Comparison of ENCODE assay signal across 8 mouse cellular contexts in the genomic region with DNA sequence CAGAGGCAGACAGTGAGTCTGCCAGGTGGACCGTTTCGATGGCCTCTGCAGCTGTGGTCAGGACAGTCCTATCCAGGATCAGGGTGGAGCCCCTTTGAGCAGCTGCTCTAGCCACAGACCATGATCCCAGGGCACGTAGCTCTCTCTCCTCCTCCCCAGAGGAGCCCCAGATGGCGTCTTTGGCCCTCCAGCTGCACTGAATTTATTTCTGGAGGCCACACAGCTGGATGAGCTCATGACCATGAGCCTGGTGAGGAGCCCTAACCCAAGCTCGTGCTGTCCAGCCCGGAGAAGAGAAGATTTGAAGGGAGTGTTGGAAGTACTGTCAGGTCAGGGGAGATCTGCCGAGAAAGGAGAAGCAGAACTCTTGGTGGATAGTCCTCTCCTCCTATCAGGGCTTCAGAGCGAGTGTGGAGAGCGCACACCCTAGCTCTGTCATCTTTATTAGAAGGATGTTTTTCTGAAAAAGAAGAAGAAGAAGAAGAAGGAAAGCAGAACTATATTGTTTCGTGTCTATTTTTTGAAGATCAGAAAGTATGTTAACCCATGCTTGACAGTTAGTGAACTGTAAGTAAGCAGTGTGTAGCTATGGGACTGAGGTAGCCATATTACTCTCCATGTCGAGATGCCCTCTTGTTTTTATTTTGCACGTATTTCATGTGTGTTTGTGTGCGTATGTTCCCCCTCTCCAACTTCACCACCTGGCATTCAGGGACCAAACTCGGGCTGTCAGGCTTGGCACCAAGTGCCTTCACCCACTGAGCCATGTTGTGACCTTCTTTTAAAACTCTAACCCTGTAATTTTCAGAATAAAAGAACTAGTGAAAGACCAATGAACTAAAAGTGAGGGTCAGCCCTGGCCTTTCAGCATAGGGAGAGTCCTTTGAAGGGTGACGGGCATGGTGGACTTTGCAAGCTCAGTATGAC. TPM values are rescaled to one million over a fixed set of nuclear protein-coding genes. Genes with fewer than 3 reads are reported as not detected.
A peak's percentile ranks its signal among the peaks of the same experiment; 100 is the strongest.
DNase-seq lines count a peak whose midpoint lies in the region; ATAC-seq and TF ChIP-seq lines count a peak whose summit lies in the region.

No protein-coding gene starts in this region.

- no peak for TF ChIP-seq POLR2A in liver, adult 2 months (IDR thresholded peaks at IDR 0.05; ENCODE audit: extremely low read depth, insufficient read depth, low read length)

- H3K79me2 ChIP-seq in liver, adult 2 months (ENCODE audit: control insufficient read depth, insufficient read depth, low read length): no peaks in the 10 kb centered on the region

- no peaks in the 10 kb centered on the region for H3K9me3 ChIP-seq in liver, embryonic 11.5 days (ENCODE audit: control insufficient read depth, low read length)
- H3K9me3 ChIP-seq in liver, embryonic 16.5 days (replicated peaks; ENCODE audit: control insufficient read depth, low read length): no peaks in the 10 kb centered on the region
- H3K9me3 ChIP-seq in hindbrain, embryonic 11.5 days (ENCODE audit: control insufficient read depth, low read length): no peaks in the 10 kb centered on the region

- ATAC-seq in liver, embryonic 11.5 days (replicated peaks; ENCODE audit: low FRiP score): no peak
- no peak for ATAC-seq in liver, embryonic 16.5 days (ENCODE audit: low read depth)
- no peak for ATAC-seq in hindbrain, embryonic 11.5 days (ENCODE audit: low FRiP score)
- no peak for ATAC-seq in activated CD4-positive, CD25-positive, alpha-beta regulatory T cell, adult 4 months

- H3K9ac ChIP-seq in liver, adult 2 months (ENCODE audit: low read depth, low read length): no peak overlapping the region
- no peak overlapping the region for H3K9ac ChIP-seq in liver, embryonic 11.5 days (ENCODE audit: low read depth, low read length)
- H3K9ac ChIP-seq in liver, embryonic 16.5 days (ENCODE audit: low read depth, low read length): no peak overlapping the region
- H3K9ac ChIP-seq in hindbrain, embryonic 11.5 days (ENCODE audit: low read depth, low read length): no peak overlapping the region

- H3K4me3 ChIP-seq in liver, adult 2 months (ENCODE audit: insufficient read depth, low read depth, low read length): no peak overlapping the region
- H3K4me3 ChIP-seq in liver, embryonic 11.5 days (ENCODE audit: low read depth, low read length): no peak overlapping the region
- H3K4me3 ChIP-seq in liver, embryonic 16.5 days (ENCODE audit: low read depth, low read length): no peak overlapping the region
- H3K4me3 ChIP-seq in hindbrain, embryonic 11.5 days (ENCODE audit: low read depth, low read length): no peak overlapping the region

- WGBS in liver, adult 2 months: 77% methylated on average over 15 of the region's 15 CpGs
- WGBS in liver, embryonic 11.5 days: 68% methylated on average over 15 of the region's 15 CpGs
- WGBS in liver, embryonic 16.5 days (ENCODE audit: insufficient replicate concordance): 55% methylated on average over 15 of the region's 15 CpGs
- 81% methylated on average over 15 of the region's 15 CpGs for WGBS in hindbrain, embryonic 11.5 days

- no peak overlapping the region for H3K4me2 ChIP-seq in liver, embryonic 11.5 days
- H3K4me2 ChIP-seq in liver, embryonic 16.5 days (ENCODE audit: low read depth, low read length): no peak overlapping the region
- no peak overlapping the region for H3K4me2 ChIP-seq in hindbrain, embryonic 11.5 days (replicated peaks; ENCODE audit: low read depth, low read length)

- H3K27ac ChIP-seq in liver, adult 2 months (replicated peaks; ENCODE audit: insufficient read depth, low read depth, low read length): no peak overlapping the region
- no peak overlapping the region for H3K27ac ChIP-seq in liver, embryonic 11.5 days (ENCODE audit: low read depth, low read length)
- H3K27ac ChIP-seq in liver, embryonic 16.5 days (ENCODE audit: low read length): peak overlapping the region; percentile 41
- no peak overlapping the region for H3K27ac ChIP-seq in hindbrain, embryonic 11.5 days (ENCODE audit: low read depth, low read length)

- no peaks in the 10 kb centered on the region for H3K36me3 ChIP-seq in liver, adult 2 months (ENCODE audit: control insufficient read depth, insufficient read depth, low read length)
- peaks cover 2% of the 10 kb centered on the region; the same call in 1 of the 2 replicates for H3K36me3 ChIP-seq in liver, embryonic 11.5 days (ENCODE audit: control insufficient read depth, insufficient read depth, low read length)
- H3K36me3 ChIP-seq in liver, embryonic 16.5 days (ENCODE audit: control insufficient read depth, insufficient read depth): no peaks in the 10 kb centered on the region
- no peaks in the 10 kb centered on the region for H3K36me3 ChIP-seq in hindbrain, embryonic 11.5 days (ENCODE audit: control insufficient read depth, insufficient read depth, low read length)

- H3K4me1 ChIP-seq in liver, adult 2 months (ENCODE audit: control insufficient read depth, insufficient read depth, low read length): no peaks in the 10 kb centered on the region
- peaks cover 8% of the 10 kb centered on the region; the same call in 1 of the 2 replicates for H3K4me1 ChIP-seq in liver, embryonic 11.5 days (replicated peaks; ENCODE audit: control insufficient read depth, insufficient read depth, low read length)
- H3K4me1 ChIP-seq in liver, embryonic 16.5 days (ENCODE audit: control insufficient read depth, low read depth, low read length): peaks cover 20% of the 10 kb centered on the region
- no peaks in the 10 kb centered on the region for H3K4me1 ChIP-seq in hindbrain, embryonic 11.5 days (replicated peaks; ENCODE audit: control insufficient read depth, insufficient read depth, low read length)

- peak; percentile 6 for DNase-seq in liver, adult 2 months (ENCODE audit: extremely low read depth, low read depth, low spot score)
- no peak for DNase-seq in liver, embryonic 11.5 days (ENCODE audit: low spot score)
- DNase-seq in heart, postnatal 14 days: peak; percentile 73 to 79
- peak; percentile 47 to 74 for DNase-seq in spleen, postnatal 4 days (ENCODE audit: low spot score in 2 of 2)
- no peak for DNase-seq in layer of hippocampus, postnatal 10 days (ENCODE audit: low spot score in 2 of 2)
- DNase-seq in hindbrain, embryonic 11.5 days (ENCODE audit: low spot score): no peak

- H3K27me3 ChIP-seq in liver, adult 2 months (ENCODE audit: control insufficient read depth, insufficient read depth, low read length): no peaks in the 10 kb centered on the region
- no peaks in the 10 kb centered on the region for H3K27me3 ChIP-seq in liver, embryonic 11.5 days (replicated peaks; ENCODE audit: control insufficient read depth, insufficient read depth, low read length)
- no peaks in the 10 kb centered on the region for H3K27me3 ChIP-seq in liver, embryonic 16.5 days (ENCODE audit: control insufficient read depth, insufficient read depth, low read depth, low read length)
- no peaks in the 10 kb centered on the region for H3K27me3 ChIP-seq in hindbrain, embryonic 11.5 days (ENCODE audit: control insufficient read depth, insufficient read depth, low read length)

- intact Hi-C loops in heart, postnatal 14 days (cut with DNase I): loop anchor here (1.0 to 10.0 kb wide), 4 partner anchors 72 to 173 kb away; a partner anchor contains a TSS

- no peak for TF ChIP-seq CTCF in liver, adult 2 months (IDR thresholded peaks at IDR 0.05; ENCODE audit: low read depth, low read length)

RNA-seq across cellular contexts. Expression of a gene that starts 38.4 kb away (rescaled TPM):
- total RNA-seq in liver, adult 2 months (2014; rRNA removed): not detected in 2 replicates
- 0.02 TPM in 1 of 2 replicates, not detected in the other for polyA plus RNA-seq in liver, adult 2 months (2012; rRNA removed)
- polyA plus RNA-seq in liver, embryonic 11.5 days (2014; fragmentation: Nextera tagmentation; extraction: Ambion mirVana): 0.33 and 0.48 TPM in 2 replicates
- under 1 TPM; 0.07 to 0.24 TPM for total RNA-seq in heart, postnatal 14 days (2021)
- polyA plus RNA-seq in liver, embryonic 16.5 days (2015; fragmentation: Nextera tagmentation; extraction: Ambion mirVana): 0.04 and 0.07 TPM in 2 replicates
- under 1 TPM; 0.58 to 0.59 TPM for total RNA-seq in layer of hippocampus, postnatal 10 days (2021)
- 0.96 and 1.6 TPM in 2 replicates for polyA plus RNA-seq in hindbrain, embryonic 11.5 days (2014; fragmentation: Nextera tagmentation; extraction: Ambion mirVana)
- under 1 TPM in 1 of 2 experiments, not detected in 1; 0.41 TPM for polyA plus RNA-seq in activated CD4-positive, CD25-positive, alpha-beta regulatory T cell, adult 4 months (2017; shearing (Covaris generic))

Comparison
In these comparisons a context has a peak if more than half of its experiments do, and no peak if none do; other contexts are left out.
1. DNase-seq: peak in liver, adult 2 months (single experiment), heart, postnatal 14 days (2 of 2) and spleen, postnatal 4 days (2 of 2); none in liver, embryonic 11.5 days (single experiment), layer of hippocampus, postnatal 10 days (0 of 2) and hindbrain, embryonic 11.5 days (single experiment).